Mouse (Mus musculus): ENCODE results near the gene Ets1. TPM values are rescaled to one million over a fixed set of nuclear protein-coding genes. Genes with fewer than 3 reads are reported as not detected.

Ets1 gene
- polyA plus RNA-seq, 1 experiment from 2014 or later = 18.1 TPM

GRCm38 (mm10) chr9:32619661-32620060, 16.4 kb upstream of the Ets1 start:
- ATAC-seq = no peak
- Histone ChIP-seq H3K4me1 (ENCODE audit: insufficient read depth) (no peaks in the 10 kb centered on the region), H3K27me3 (ENCODE audit: insufficient read depth, low read length) (no peaks in the 10 kb centered on the region; the same call in 1 of the 2 replicates), H3K9ac (replicated peaks) (no peak overlapping the region), H3K9me3 (ENCODE audit: low read length) (no peaks in the 10 kb centered on the region), H3K4me2 (ENCODE audit: low read depth, low read length) (no peak overlapping the region), H3K27ac (ENCODE audit: low read depth) (no peak overlapping the region), H3K4me3 (ENCODE audit: low read depth, low read length) (no peak overlapping the region), H3K36me3 (replicated peaks; ENCODE audit: insufficient read depth, low read length) (no peaks in the 10 kb centered on the region)
- 87% methylated on average over 6 of the region's 6 CpGs for WGBS (ENCODE audit: insufficient replicate concordance)
- DNase-seq = no peak
- TF ChIP-seq CTCF (IDR thresholded peaks at IDR 0.05; ENCODE audit: low read depth) = no peak
- TF ChIP-seq EP300 (IDR thresholded peaks at IDR 0.05; ENCODE audit: low read depth) = no peak

DNA sequence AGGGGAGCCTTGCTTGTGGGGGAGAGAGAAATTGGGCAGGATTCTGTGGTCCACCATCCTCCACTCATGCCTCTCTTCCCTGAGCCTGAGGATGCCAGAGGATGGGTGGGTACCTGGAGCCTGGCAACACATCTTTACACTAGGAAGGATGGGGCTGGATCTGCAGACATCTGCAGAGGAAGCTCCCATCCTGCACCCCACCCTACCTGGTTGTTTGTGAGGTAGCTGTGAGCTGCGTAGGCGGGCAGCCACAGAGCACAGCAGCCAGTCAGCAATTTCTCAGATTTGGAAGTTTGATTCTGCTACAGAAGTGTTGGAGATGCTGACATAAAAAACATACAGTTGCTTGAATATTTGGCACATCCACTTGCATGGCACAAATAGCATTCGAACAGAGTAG, 15.6 kb upstream of the Ets1 start:
- Histone ChIP-seq H3K9me3 (ENCODE audit: low read length) (no peaks in the 10 kb centered on the region), H3K27me3 (ENCODE audit: insufficient read depth, low read length) (no peaks in the 10 kb centered on the region; the same call in 1 of the 2 replicates), H3K4me2 (ENCODE audit: low read depth, low read length) (no peak overlapping the region), H3K36me3 (replicated peaks; ENCODE audit: insufficient read depth, low read length) (no peaks in the 10 kb centered on the region), H3K4me1 (ENCODE audit: insufficient read depth) (no peaks in the 10 kb centered on the region), H3K4me3 (ENCODE audit: low read depth, low read length) (no peak overlapping the region), H3K27ac (ENCODE audit: low read depth) (no peak overlapping the region), H3K9ac (replicated peaks) (no peak overlapping the region)
- DNase-seq (no peak), ATAC-seq (no peak)
- 84% methylated on average over 3 of the region's 3 CpGs for WGBS (ENCODE audit: insufficient replicate concordance)
- TF ChIP-seq EP300 (IDR thresholded peaks at IDR 0.05; ENCODE audit: low read depth) = no peak
- no peak for TF ChIP-seq CTCF (IDR thresholded peaks at IDR 0.05; ENCODE audit: low read depth)

GRCm38 (mm10) chr9:32629385-32629981, 6.5 kb upstream of the Ets1 start:
- 43% methylated on average over 1 of the region's 1 CpGs for WGBS (ENCODE audit: insufficient replicate concordance)
- ATAC-seq = no peak

GRCm38 (mm10) chr9:32631341-32631740, 4.7 kb upstream of the Ets1 start:
- no peak for TF ChIP-seq EP300 (IDR thresholded peaks at IDR 0.05; ENCODE audit: low read depth)
- no peak for TF ChIP-seq CTCF (IDR thresholded peaks at IDR 0.05; ENCODE audit: low read depth)
- Histone ChIP-seq H3K9ac (replicated peaks) (no peak overlapping the region), H3K36me3 (replicated peaks; ENCODE audit: insufficient read depth, low read length) (no peaks in the 10 kb centered on the region), H3K4me1 (ENCODE audit: insufficient read depth) (no peaks in the 10 kb centered on the region), H3K4me3 (ENCODE audit: low read depth, low read length) (no peak overlapping the region), H3K27me3 (ENCODE audit: insufficient read depth, low read length) (no peaks in the 10 kb centered on the region), H3K27ac (ENCODE audit: low read depth) (no peak overlapping the region), H3K9me3 (ENCODE audit: low read length) (no peaks in the 10 kb centered on the region), H3K4me2 (ENCODE audit: low read depth, low read length) (no peak overlapping the region)
- ATAC-seq (no peak), DNase-seq (no peak)

More at GRCm38 (mm10) chr9:32629385-32629981, 6.5 kb upstream of the Ets1 start:
- Histone ChIP-seq H3K27ac (ENCODE audit: low read depth) (no peak overlapping the region), H3K9me3 (ENCODE audit: low read length) (no peaks in the 10 kb centered on the region), H3K27me3 (ENCODE audit: insufficient read depth, low read length) (no peaks in the 10 kb centered on the region), H3K4me1 (ENCODE audit: insufficient read depth) (no peaks in the 10 kb centered on the region), H3K4me3 (ENCODE audit: low read depth, low read length) (no peak overlapping the region), H3K36me3 (replicated peaks; ENCODE audit: insufficient read depth, low read length) (no peaks in the 10 kb centered on the region), H3K4me2 (ENCODE audit: low read depth, low read length) (no peak overlapping the region), H3K9ac (replicated peaks) (no peak overlapping the region)
- no peak for TF ChIP-seq EP300 (IDR thresholded peaks at IDR 0.05; ENCODE audit: low read depth)
- no peak for TF ChIP-seq CTCF (IDR thresholded peaks at IDR 0.05; ENCODE audit: low read depth)
- no peak for DNase-seq

GRCm38 (mm10) chr9:32632237-32632636, 3.8 kb upstream of the Ets1 start:
- no peak for ATAC-seq
- 69% methylated on average over 7 of the region's 7 CpGs for WGBS (ENCODE audit: insufficient replicate concordance)

GRCm38 (mm10) chr9:32644981-32645380, 9.0 kb downstream of the Ets1 start:
- no peak overlapping the region for H3K4me2 ChIP-seq (ENCODE audit: low read depth, low read length)
- H3K27ac ChIP-seq (ENCODE audit: low read depth) = no peak overlapping the region
- ATAC-seq = no peak
- DNase-seq = no peak
- H3K4me3 ChIP-seq (ENCODE audit: low read depth, low read length) = no peak overlapping the region
- TF ChIP-seq EP300 (IDR thresholded peaks at IDR 0.05; ENCODE audit: low read depth) = no peak
- H3K36me3 ChIP-seq (replicated peaks; ENCODE audit: insufficient read depth, low read length) = no peaks in the 10 kb centered on the region
- H3K9ac ChIP-seq (replicated peaks) = no peak overlapping the region
- 66% methylated on average over 3 of the region's 3 CpGs for WGBS (ENCODE audit: insufficient replicate concordance)
- H3K27me3 ChIP-seq (ENCODE audit: insufficient read depth, low read length) = peaks cover 7% of the 10 kb centered on the region; the same call in 1 of the 2 replicates
- peaks cover 4% of the 10 kb centered on the region for H3K4me1 ChIP-seq (ENCODE audit: insufficient read depth)
- no peaks in the 10 kb centered on the region for H3K9me3 ChIP-seq (ENCODE audit: low read length)

More at GRCm38 (mm10) chr9:32632237-32632636, 3.8 kb upstream of the Ets1 start:
- Histone ChIP-seq H3K27me3 (ENCODE audit: insufficient read depth, low read length) (peaks cover 4% of the 10 kb centered on the region; the same call in 1 of the 2 replicates), H3K4me1 (ENCODE audit: insufficient read depth) (no peaks in the 10 kb centered on the region), H3K9ac (replicated peaks) (no peak overlapping the region), H3K9me3 (ENCODE audit: low read length) (no peaks in the 10 kb centered on the region), H3K4me2 (ENCODE audit: low read depth, low read length) (no peak overlapping the region), H3K27ac (ENCODE audit: low read depth) (no peak overlapping the region), H3K36me3 (replicated peaks; ENCODE audit: insufficient read depth, low read length) (no peaks in the 10 kb centered on the region), H3K4me3 (ENCODE audit: low read depth, low read length) (no peak overlapping the region)
- no peak for TF ChIP-seq CTCF (IDR thresholded peaks at IDR 0.05; ENCODE audit: low read depth)
- no peak for TF ChIP-seq EP300 (IDR thresholded peaks at IDR 0.05; ENCODE audit: low read depth)
- no peak for DNase-seq
